Mouse (Mus musculus) embryo, embryonic 10.5 days (tissue): ENCODE results near the gene Cul9.
"Not testable (repeated sequence)": the region's sequence is repeated elsewhere in the genome, so short reads cannot be mapped to it uniquely, and the experiment has no call there.

Experiments used
- DNase-seq: peaks from one replicate; pipeline ENCODE4 v3.0.0-alpha.2; 2015; ENCODE audit warnings: low spot score

Cul9 gene

GRCm38 (mm10) chr17:46545813-46546564 is at the start of gene Cul9:
Cul9 (minus strand) TSS chr17:46546388.
- peak; percentile 67 for DNase-seq

GRCm38 (mm10) chr17:46595336-46595735 is 49.1 kb upstream of the Cul9 start:
- DNase-seq = no peak

GRCm38 (mm10) chr17:46594606-46595005 is 48.4 kb upstream of the Cul9 start:
- DNase-seq = peak; percentile 58

- no peak for DNase-seq
Observed at GRCm38 (mm10) chr17:46593124-46593523, 46.9 kb upstream of the Cul9 start.

- DNase-seq = no peak
Observed at GRCm38 (mm10) chr17:46591406-46591805, 45.2 kb upstream of the Cul9 start.

GRCm38 (mm10) chr17:46590439-46590838 is 44.3 kb upstream of the Cul9 start:
- no peak for DNase-seq

- DNase-seq = no peak
Observed at GRCm38 (mm10) chr17:46589635-46590314, 43.6 kb upstream of the Cul9 start.

- DNase-seq = no peak
Observed at GRCm38 (mm10) chr17:46588913-46589312, 42.7 kb upstream of the Cul9 start.

GRCm38 (mm10) chr17:46588173-46588572 is 42.0 kb upstream of the Cul9 start:
- no peak for DNase-seq

GRCm38 (mm10) chr17:46586327-46586726 is 40.1 kb upstream of the Cul9 start:
- no peak for DNase-seq

GRCm38 (mm10) chr17:46578650-46579049 is 32.5 kb upstream of the Cul9 start:
- peak; percentile 42 for DNase-seq

- no peak for DNase-seq
Observed at GRCm38 (mm10) chr17:46576070-46576469, 29.9 kb upstream of the Cul9 start.

GRCm38 (mm10) chr17:46574535-46574934 is 28.3 kb upstream of the Cul9 start:
- no peak for DNase-seq

- DNase-seq = no peak
Observed at GRCm38 (mm10) chr17:46571005-46571404, 24.8 kb upstream of the Cul9 start.

- no peak for DNase-seq
Observed at GRCm38 (mm10) chr17:46559146-46559545, 13.0 kb upstream of the Cul9 start.

- DNase-seq = no peak
Observed at GRCm38 (mm10) chr17:46558151-46558550, 12.0 kb upstream of the Cul9 start.

- not testable (repeated sequence) for DNase-seq
Observed at GRCm38 (mm10) chr17:46557321-46557720, 11.1 kb upstream of the Cul9 start.

- DNase-seq = peak; percentile 87
Observed at GRCm38 (mm10) chr17:46556584-46556945, 10.4 kb upstream of the Cul9 start.

GRCm38 (mm10) chr17:46555673-46556583 is 9.7 kb upstream of the Cul9 start, which contains the start of gene Srf:
Srf (minus strand) TSS chr17:46556175.
- peak; percentile 99 for DNase-seq

GRCm38 (mm10) chr17:46554977-46555672 is 8.9 kb upstream of the Cul9 start:
- peak; percentile 64 for DNase-seq

- peak; percentile 54 for DNase-seq
Observed at GRCm38 (mm10) chr17:46554646-46554976, 8.4 kb upstream of the Cul9 start.

- DNase-seq = peak; percentile 11
Observed at GRCm38 (mm10) chr17:46553926-46554325, 7.7 kb upstream of the Cul9 start.
